Mouse (Mus musculus) kidney, embryonic 14.5 days (tissue): ENCODE results near the gene Slc16a2. TPM values are rescaled to one million over a fixed set of nuclear protein-coding genes. Genes with fewer than 3 reads are reported as not detected.

Source experiments
- ATAC-seq: fragments of 200-750 bp; cut with Nextera tagmentation; 2 replicates; pipeline ENCODE4 v1.8.0; 2017; ENCODE audit warnings: moderate number of reproducible peaks, mild to moderate bottlenecking, moderate TSS enrichment, moderate library complexity; ENCODE audit not compliant: low FRiP score, low TSS enrichment
- H3K27ac ChIP-seq: fragments of 300-500 bp; sonication (generic); 2 replicates; pipeline ENCODE4 v1.5.1; 2014; ENCODE audit warnings: low read depth, mild to moderate bottlenecking, low read length, moderate library complexity, mixed read lengths
- H3K27me3 ChIP-seq: fragments of 300-500 bp; sonication (generic); 2 replicates; pipeline ENCODE4 v1.6.1; 2014; ENCODE audit warnings: mild to moderate bottlenecking, low read length; ENCODE audit not compliant: control insufficient read depth, insufficient read depth
- H3K36me3 ChIP-seq: fragments of 300-500 bp; sonication (generic); 2 replicates; pipeline ENCODE4 v1.6.1; 2014; ENCODE audit warnings: low read length, mixed read lengths; ENCODE audit not compliant: control insufficient read depth, insufficient read depth
- H3K4me1 ChIP-seq: fragments of 300-500 bp; sonication (generic); 2 replicates; pipeline ENCODE4 v1.6.1; 2014; ENCODE audit warnings: low read length, mixed read lengths; ENCODE audit not compliant: control insufficient read depth, insufficient read depth
- H3K4me2 ChIP-seq: fragments of 300-500 bp; sonication (generic); replicated peaks from 2 replicates; pipeline ENCODE4 v1.6.1; 2014; ENCODE audit warnings: low read depth, mild to moderate bottlenecking, low read length
- H3K4me3 ChIP-seq: fragments of 300-500 bp; sonication (generic); 2 replicates; pipeline ENCODE4 v1.5.1; 2014; ENCODE audit warnings: mild to moderate bottlenecking, low read length
- H3K9ac ChIP-seq: fragments of 300-500 bp; sonication (generic); 2 replicates; pipeline ENCODE4 v1.6.1; 2014; ENCODE audit warnings: low read depth, mild to moderate bottlenecking, low read length, moderate library complexity
- H3K9me3 ChIP-seq: fragments of 300-500 bp; sonication (generic); 2 replicates; pipeline ENCODE4 v1.6.1; 2016; ENCODE audit warnings: low read length; ENCODE audit not compliant: control insufficient read depth
- WGBS: fragments of 180-500 bp; shearing (Covaris S2); extraction: QIAGEN DNeasy Blood & Tissue Kit; methylation state at CpG from one replicate; pipeline ENCODE4 v1.1.7; 2014; 5-methylcytosine and 5-hydroxymethylcytosine counted together
- polyA plus RNA-seq: library from polyadenylated mRNA; unstranded; fragments of >200 nt; fragmentation: Nextera tagmentation; extraction: Ambion mirVana; gene quantifications from 2 replicates; pipeline ENCODE4 v1.2.1, GENCODE M21; 2014

The Slc16a2 gene
- 8.8 and 13.1 TPM in 2 replicates for polyA plus RNA-seq

GRCm38 (mm10) chrX:103821832-103822196, at the start of gene Slc16a2:
Gene Slc16a2 (minus strand): TSS chrX:103821983.
- ATAC-seq, result peak; percentile 90
- no peaks in the 10 kb centered on the region for H3K4me1 ChIP-seq
- peak within 1 kb of the TSS; percentile 62; the same call in 1 of the 2 replicates for H3K27ac ChIP-seq
- 28% methylated on average over 14 of the region's 17 CpGs for whole genome bisulfite sequencing
- peak within 1 kb of the TSS; percentile 73 for H3K4me2 ChIP-seq
- H3K27me3 ChIP-seq, result peaks cover 9% of the 10 kb centered on the region; the same call in 1 of the 2 replicates
- H3K9me3 ChIP-seq, result no peaks in the 10 kb centered on the region
- peak within 1 kb of the TSS; percentile 48 for H3K4me3 ChIP-seq
- peak within 1 kb of the TSS; percentile 48; the same call in 1 of the 2 replicates for H3K9ac ChIP-seq
- H3K36me3 ChIP-seq, result no peaks in the 10 kb centered on the region

- Histone ChIP-seq H3K27me3 (no peaks in the 10 kb centered on the region; the same call in none of the 2 replicates), H3K4me3 (no peak overlapping the region), H3K9me3 (no peaks in the 10 kb centered on the region), H3K4me1 (no peaks in the 10 kb centered on the region), H3K4me2 (no peak overlapping the region), H3K9ac (no peak overlapping the region), H3K36me3 (no peaks in the 10 kb centered on the region), H3K27ac (no peak overlapping the region)
- ATAC-seq, result no peak
- 61% methylated on average over 2 of the region's 2 CpGs for WGBS
Observed at GRCm38 (mm10) chrX:103863502-103863901, 41.7 kb upstream of the Slc16a2 start.

- Histone ChIP-seq H3K4me2 (no peak overlapping the region), H3K4me1 (no peaks in the 10 kb centered on the region), H3K27me3 (no peaks in the 10 kb centered on the region; the same call in none of the 2 replicates), H3K36me3 (no peaks in the 10 kb centered on the region), H3K9ac (no peak overlapping the region), H3K4me3 (no peak overlapping the region), H3K27ac (no peak overlapping the region), H3K9me3 (no peaks in the 10 kb centered on the region)
- no peak for ATAC-seq
- 93% methylated on average over 3 of the region's 3 CpGs for WGBS
Observed at GRCm38 (mm10) chrX:103862877-103863276, 41.1 kb upstream of the Slc16a2 start.

GRCm38 (mm10) chrX:103845266-103845665, 23.5 kb upstream of the Slc16a2 start:
- no peak overlapping the region for H3K9ac ChIP-seq
- no peaks in the 10 kb centered on the region for H3K36me3 ChIP-seq
- H3K9me3 ChIP-seq, result no peaks in the 10 kb centered on the region
- no peak overlapping the region for H3K4me2 ChIP-seq
- ATAC-seq, result no peak
- no peaks in the 10 kb centered on the region for H3K4me1 ChIP-seq
- H3K4me3 ChIP-seq, result no peak overlapping the region
- no peaks in the 10 kb centered on the region for H3K27me3 ChIP-seq
- whole genome bisulfite sequencing, result 61% methylated on average over 2 of the region's 2 CpGs
- no peak overlapping the region for H3K27ac ChIP-seq

GRCm38 (mm10) chrX:103828836-103829235, 7.1 kb upstream of the Slc16a2 start:
- ATAC-seq, result no peak
- H3K27ac ChIP-seq, result no peak overlapping the region
- no peaks in the 10 kb centered on the region for H3K4me1 ChIP-seq
- H3K4me3 ChIP-seq, result no peak overlapping the region
- no peak overlapping the region for H3K4me2 ChIP-seq
- no peaks in the 10 kb centered on the region for H3K36me3 ChIP-seq
- WGBS, result 93% methylated on average over 2 of the region's 2 CpGs
- H3K9ac ChIP-seq, result no peak overlapping the region
- no peaks in the 10 kb centered on the region for H3K27me3 ChIP-seq
- H3K9me3 ChIP-seq, result peaks cover 3% of the 10 kb centered on the region; the same call in 1 of the 2 replicates

- WGBS, result 32% methylated on average over 18 of the region's 20 CpGs
- H3K9ac ChIP-seq, result peak overlapping the region; percentile 44; the same call in 1 of the 2 replicates
- peak overlapping the region; percentile 73 for H3K4me2 ChIP-seq
- H3K4me1 ChIP-seq, result no peaks in the 10 kb centered on the region
- no peaks in the 10 kb centered on the region for H3K9me3 ChIP-seq
- H3K4me3 ChIP-seq, result peak overlapping the region; percentile 48
- H3K36me3 ChIP-seq, result no peaks in the 10 kb centered on the region
- H3K27me3 ChIP-seq, result peaks cover 9% of the 10 kb centered on the region; the same call in 1 of the 2 replicates
- peak overlapping the region; percentile 62; the same call in 1 of the 2 replicates for H3K27ac ChIP-seq
- peak; percentile 78 for ATAC-seq
Observed at GRCm38 (mm10) chrX:103822271-103822811, 558 bp upstream of the Slc16a2 start.

- H3K36me3 ChIP-seq, result no peaks in the 10 kb centered on the region
- peak overlapping the region; percentile 48 for H3K4me3 ChIP-seq
- no peaks in the 10 kb centered on the region for H3K4me1 ChIP-seq
- WGBS, result 32% methylated on average over 37 of the region's 37 CpGs
- peak; percentile 69 for ATAC-seq
- H3K27me3 ChIP-seq, result peaks cover 9% of the 10 kb centered on the region; the same call in 1 of the 2 replicates
- H3K9me3 ChIP-seq, result no peaks in the 10 kb centered on the region
- H3K4me2 ChIP-seq, result peak overlapping the region; percentile 73
- no peak overlapping the region; the same call in 1 of the 2 replicates for H3K27ac ChIP-seq
- H3K9ac ChIP-seq, result peak overlapping the region; percentile 48; the same call in 1 of the 2 replicates
Observed at GRCm38 (mm10) chrX:103821195-103821831, 470 bp downstream of the Slc16a2 start.

GRCm38 (mm10) chrX:103820307-103821194, 1.2 kb downstream of the Slc16a2 start:
- peak overlapping the region; percentile 48 for H3K4me3 ChIP-seq
- H3K4me1 ChIP-seq, result no peaks in the 10 kb centered on the region
- H3K27ac ChIP-seq, result no peak overlapping the region
- H3K9me3 ChIP-seq, result no peaks in the 10 kb centered on the region
- H3K4me2 ChIP-seq, result peak overlapping the region; percentile 73
- peak overlapping the region; percentile 48; the same call in 1 of the 2 replicates for H3K9ac ChIP-seq
- 35% methylated on average over 35 of the region's 35 CpGs for WGBS
- H3K27me3 ChIP-seq, result peaks cover 9% of the 10 kb centered on the region; the same call in 1 of the 2 replicates
- no peaks in the 10 kb centered on the region for H3K36me3 ChIP-seq
- ATAC-seq, result no peak
